Mouse (Mus musculus): ENCODE data around the gene Tnik. TPM values are rescaled to one million over a fixed set of nuclear protein-coding genes. Genes with fewer than 3 reads are reported as not detected.

The Tnik gene
- polyA plus RNA-seq, 1 experiment from 2014 or later, result 37.8 TPM

- Histone ChIP-seq H3K4me2 (no peak overlapping the region), H3K9me3 (no peaks in the 10 kb centered on the region), H3K27me3 (no peaks in the 10 kb centered on the region), H3K36me3 (replicated peaks) (no peaks in the 10 kb centered on the region), H3K4me1 (no peaks in the 10 kb centered on the region), H3K9ac (no peak overlapping the region), H3K27ac (no peak overlapping the region), H3K4me3 (replicated peaks) (no peak overlapping the region)
- 75% methylated on average over 1 of the region's 1 CpGs for WGBS
- ATAC-seq (ENCODE audit: low FRiP score), result no peak
These were observed 71.5 kb downstream of the Tnik start for GRCm38 (mm10) chr3:28334547-28334946.

GRCm38 (mm10) chr3:28340071-28340470, 77.1 kb downstream of the Tnik start:
- no peaks in the 10 kb centered on the region for H3K9me3 ChIP-seq

GRCm38 (mm10) chr3:28343204-28343603, 80.2 kb downstream of the Tnik start:
- Histone ChIP-seq H3K9me3 (no peaks in the 10 kb centered on the region), H3K4me1 (no peaks in the 10 kb centered on the region), H3K27me3 (no peaks in the 10 kb centered on the region), H3K36me3 (replicated peaks) (no peaks in the 10 kb centered on the region), H3K4me2 (no peak overlapping the region), H3K9ac (no peak overlapping the region), H3K4me3 (replicated peaks) (no peak overlapping the region), H3K27ac (no peak overlapping the region)
- ATAC-seq (ENCODE audit: low FRiP score), result no peak
- WGBS, result 89% methylated on average over 3 of the region's 3 CpGs

More at GRCm38 (mm10) chr3:28340071-28340470, 77.1 kb downstream of the Tnik start:
- H3K4me2 ChIP-seq, result no peak overlapping the region
- no peaks in the 10 kb centered on the region for H3K27me3 ChIP-seq
- H3K9ac ChIP-seq, result no peak overlapping the region
- WGBS, result 79% methylated on average over 8 of the region's 8 CpGs
- no peaks in the 10 kb centered on the region for H3K4me1 ChIP-seq
- no peak for ATAC-seq (ENCODE audit: low FRiP score)
- H3K36me3 ChIP-seq (replicated peaks), result no peaks in the 10 kb centered on the region
- no peak overlapping the region for H3K27ac ChIP-seq
- H3K4me3 ChIP-seq (replicated peaks), result no peak overlapping the region

- ATAC-seq (ENCODE audit: low FRiP score), result no peak
These were observed 80.6 kb downstream of the Tnik start for GRCm38 (mm10) chr3:28343661-28344060.

GRCm38 (mm10) chr3:28345446-28345845, 82.4 kb downstream of the Tnik start:
- WGBS, result 78% methylated on average over 1 of the region's 1 CpGs
- no peak overlapping the region for H3K4me2 ChIP-seq
- ATAC-seq (ENCODE audit: low FRiP score), result no peak
- no peaks in the 10 kb centered on the region for H3K36me3 ChIP-seq (replicated peaks)
- H3K4me1 ChIP-seq, result no peaks in the 10 kb centered on the region
- no peak overlapping the region for H3K4me3 ChIP-seq (replicated peaks)
- no peaks in the 10 kb centered on the region for H3K27me3 ChIP-seq
- H3K9me3 ChIP-seq, result no peaks in the 10 kb centered on the region
- no peak overlapping the region for H3K9ac ChIP-seq
- H3K27ac ChIP-seq, result no peak overlapping the region

More at GRCm38 (mm10) chr3:28343661-28344060, 80.6 kb downstream of the Tnik start:
- H3K4me2 ChIP-seq, result no peak overlapping the region
- H3K9me3 ChIP-seq, result no peaks in the 10 kb centered on the region
- no peaks in the 10 kb centered on the region for H3K36me3 ChIP-seq (replicated peaks)
- H3K27ac ChIP-seq, result no peak overlapping the region
- no peak overlapping the region for H3K9ac ChIP-seq
- H3K4me1 ChIP-seq, result no peaks in the 10 kb centered on the region
- 86% methylated on average over 2 of the region's 2 CpGs for WGBS
- H3K27me3 ChIP-seq, result no peaks in the 10 kb centered on the region
- no peak overlapping the region for H3K4me3 ChIP-seq (replicated peaks)

GRCm38 (mm10) chr3:28345961-28346360, 82.9 kb downstream of the Tnik start:
- H3K4me3 ChIP-seq (replicated peaks), result no peak overlapping the region
- WGBS, result 84% methylated on average over 1 of the region's 1 CpGs
- no peak overlapping the region for H3K4me2 ChIP-seq
- no peaks in the 10 kb centered on the region for H3K36me3 ChIP-seq (replicated peaks)
- H3K9ac ChIP-seq, result no peak overlapping the region
- no peaks in the 10 kb centered on the region for H3K4me1 ChIP-seq
- H3K27ac ChIP-seq, result no peak overlapping the region
- no peaks in the 10 kb centered on the region for H3K9me3 ChIP-seq
- no peaks in the 10 kb centered on the region for H3K27me3 ChIP-seq
- ATAC-seq (ENCODE audit: low FRiP score), result no peak

- Histone ChIP-seq H3K36me3 (replicated peaks) (no peaks in the 10 kb centered on the region), H3K4me3 (replicated peaks) (no peak overlapping the region), H3K27ac (no peak overlapping the region), H3K9me3 (no peaks in the 10 kb centered on the region), H3K4me1 (no peaks in the 10 kb centered on the region), H3K4me2 (no peak overlapping the region), H3K9ac (no peak overlapping the region), H3K27me3 (no peaks in the 10 kb centered on the region)
- 90% methylated on average over 4 of the region's 4 CpGs for WGBS
- no peak for ATAC-seq (ENCODE audit: low FRiP score)
These were observed 83.5 kb downstream of the Tnik start for GRCm38 (mm10) chr3:28346476-28346875.

GRCm38 (mm10) chr3:28348746-28349145, 85.7 kb downstream of the Tnik start:
- Histone ChIP-seq H3K9me3 (no peaks in the 10 kb centered on the region), H3K4me1 (no peaks in the 10 kb centered on the region), H3K27me3 (no peaks in the 10 kb centered on the region), H3K36me3 (replicated peaks) (no peaks in the 10 kb centered on the region), H3K9ac (no peak overlapping the region), H3K27ac (no peak overlapping the region), H3K4me2 (no peak overlapping the region), H3K4me3 (replicated peaks) (no peak overlapping the region)
- 90% methylated on average over 1 of the region's 1 CpGs for WGBS
- no peak for ATAC-seq (ENCODE audit: low FRiP score)

GRCm38 (mm10) chr3:28350147-28350801, 87.3 kb downstream of the Tnik start:
- Histone ChIP-seq H3K9ac (no peak overlapping the region), H3K36me3 (replicated peaks) (no peaks in the 10 kb centered on the region), H3K4me2 (no peak overlapping the region), H3K27ac (no peak overlapping the region), H3K27me3 (no peaks in the 10 kb centered on the region), H3K9me3 (no peaks in the 10 kb centered on the region), H3K4me1 (no peaks in the 10 kb centered on the region), H3K4me3 (replicated peaks) (no peak overlapping the region)
- 88% methylated on average over 10 of the region's 10 CpGs for WGBS
- ATAC-seq (ENCODE audit: low FRiP score), result no peak

GRCm38 (mm10) chr3:28358391-28358790, 95.4 kb downstream of the Tnik start:
- H3K4me2 ChIP-seq, result no peak overlapping the region
- H3K4me3 ChIP-seq (replicated peaks), result no peak overlapping the region
- no peaks in the 10 kb centered on the region for H3K36me3 ChIP-seq (replicated peaks)
- H3K27ac ChIP-seq, result no peak overlapping the region
- WGBS, result 66% methylated on average over 2 of the region's 2 CpGs
- no peak for ATAC-seq (ENCODE audit: low FRiP score)
- H3K4me1 ChIP-seq, result no peaks in the 10 kb centered on the region
- no peaks in the 10 kb centered on the region for H3K27me3 ChIP-seq
- H3K9ac ChIP-seq, result no peak overlapping the region
- H3K9me3 ChIP-seq, result no peaks in the 10 kb centered on the region

GRCm38 (mm10) chr3:28359138-28359537, 96.1 kb downstream of the Tnik start:
- H3K36me3 ChIP-seq (replicated peaks), result no peaks in the 10 kb centered on the region
- no peak overlapping the region for H3K4me3 ChIP-seq (replicated peaks)

GRCm38 (mm10) chr3:28361056-28361455, 98.0 kb downstream of the Tnik start:
- no peaks in the 10 kb centered on the region for H3K4me1 ChIP-seq
- H3K9me3 ChIP-seq, result no peaks in the 10 kb centered on the region
- H3K4me3 ChIP-seq (replicated peaks), result no peak overlapping the region
- no peak for ATAC-seq (ENCODE audit: low FRiP score)
- WGBS, result 88% methylated on average over 6 of the region's 6 CpGs
- no peaks in the 10 kb centered on the region for H3K36me3 ChIP-seq (replicated peaks)
- no peak overlapping the region for H3K9ac ChIP-seq
- H3K27ac ChIP-seq, result no peak overlapping the region
- no peak overlapping the region for H3K4me2 ChIP-seq
- no peaks in the 10 kb centered on the region for H3K27me3 ChIP-seq

More at GRCm38 (mm10) chr3:28359138-28359537, 96.1 kb downstream of the Tnik start:
- ATAC-seq (ENCODE audit: low FRiP score), result no peak
- Histone ChIP-seq H3K9ac (no peak overlapping the region), H3K9me3 (no peaks in the 10 kb centered on the region), H3K27me3 (no peaks in the 10 kb centered on the region), H3K4me2 (no peak overlapping the region), H3K4me1 (no peaks in the 10 kb centered on the region), H3K27ac (no peak overlapping the region)
- 87% methylated on average over 6 of the region's 6 CpGs for WGBS

- 81% methylated on average over 5 of the region's 5 CpGs for WGBS
- no peak overlapping the region for H3K9ac ChIP-seq
- H3K4me2 ChIP-seq, result no peak overlapping the region
- H3K9me3 ChIP-seq, result no peaks in the 10 kb centered on the region
- H3K27ac ChIP-seq, result no peak overlapping the region
- no peak for ATAC-seq (ENCODE audit: low FRiP score)
- H3K4me3 ChIP-seq (replicated peaks), result no peak overlapping the region
- H3K4me1 ChIP-seq, result no peaks in the 10 kb centered on the region
- H3K27me3 ChIP-seq, result no peaks in the 10 kb centered on the region
- no peaks in the 10 kb centered on the region for H3K36me3 ChIP-seq (replicated peaks)
These were observed 100.6 kb downstream of the Tnik start for GRCm38 (mm10) chr3:28363441-28364125.

Measured in forebrain, embryonic 12.5 days (tissue).